Mouse (Mus musculus) liver, embryonic 11.5 days (tissue): ENCODE results near the gene Adal. TPM values are rescaled to one million over a fixed set of nuclear protein-coding genes. Genes with fewer than 3 reads are reported as not detected.

ENCODE experiments used
- ATAC-seq: fragments of 200-750 bp; cut with Nextera tagmentation; replicated peaks from 2 replicates; pipeline ENCODE4 v1.8.0; 2017; ENCODE audit warnings: moderate number of reproducible peaks, mild to moderate bottlenecking, moderate TSS enrichment, moderate library complexity; ENCODE audit not compliant: low FRiP score
- DNase-seq: peaks from one replicate; pipeline ENCODE4 v3.0.0-alpha.2; 2017; ENCODE audit warnings: low spot score
- H3K27ac ChIP-seq: fragments of 300-500 bp; sonication (generic); 2 replicates; pipeline ENCODE4 v1.5.1; 2014; ENCODE audit warnings: mild to moderate bottlenecking, low read depth, low read length, control low read depth
- H3K27me3 ChIP-seq: fragments of 300-500 bp; sonication (generic); replicated peaks from 2 replicates; pipeline ENCODE4 v1.6.1; 2014; ENCODE audit warnings: low read length, mixed read lengths; ENCODE audit not compliant: control insufficient read depth, insufficient read depth
- H3K36me3 ChIP-seq: fragments of 300-500 bp; sonication (generic); 2 replicates; pipeline ENCODE4 v1.6.1; 2014; ENCODE audit warnings: mild to moderate bottlenecking, low read length, moderate library complexity, mixed read lengths; ENCODE audit not compliant: control insufficient read depth, insufficient read depth
- H3K4me1 ChIP-seq: fragments of 300-500 bp; sonication (generic); replicated peaks from 2 replicates; pipeline ENCODE4 v1.6.1; 2014; ENCODE audit warnings: low read length, mixed read lengths; ENCODE audit not compliant: control insufficient read depth, insufficient read depth
- H3K4me2 ChIP-seq: fragments of 300-500 bp; sonication (generic); 2 replicates; pipeline ENCODE4 v1.6.1; 2014; ENCODE audit warnings: mild to moderate bottlenecking, control low read depth, moderate library complexity
- H3K4me3 ChIP-seq: fragments of 300-500 bp; sonication (generic); 2 replicates; pipeline ENCODE4 v1.5.1; 2014; ENCODE audit warnings: low read depth, low read length, control low read depth
- H3K9ac ChIP-seq: fragments of 300-500 bp; sonication (generic); 2 replicates; pipeline ENCODE4 v1.6.1; 2014; ENCODE audit warnings: low read depth, low read length, control low read depth
- H3K9me3 ChIP-seq: fragments of 300-500 bp; sonication (generic); 2 replicates; pipeline ENCODE4 v1.6.1; 2016; ENCODE audit warnings: low read length, inconsistent platforms, mixed read lengths; ENCODE audit not compliant: control insufficient read depth
- WGBS: fragments of 180-500 bp; shearing (Covaris S2); extraction: QIAGEN DNeasy Blood & Tissue Kit; methylation state at CpG from one replicate; pipeline ENCODE4 v1.1.7; 2014; 5-methylcytosine and 5-hydroxymethylcytosine counted together
- polyA plus RNA-seq: library from polyadenylated mRNA; unstranded; fragments of >200 nt; fragmentation: Nextera tagmentation; extraction: Ambion mirVana; gene quantifications from 2 replicates; pipeline ENCODE4 v1.2.1, GENCODE M21; 2014

The Adal gene
- polyA plus RNA-seq, 1 experiment from 2014 or later = 17.8 TPM

GRCm38 (mm10) chr2:121128865-121129620 lies 11.2 kb upstream of the Adal start:
- no peak overlapping the region for H3K9ac ChIP-seq
- no peaks in the 10 kb centered on the region for H3K9me3 ChIP-seq
- WGBS = 63% methylated on average over 9 of the region's 9 CpGs
- no peaks in the 10 kb centered on the region for H3K4me1 ChIP-seq
- no peak overlapping the region for H3K4me2 ChIP-seq
- H3K4me3 ChIP-seq = no peak overlapping the region
- H3K27ac ChIP-seq = no peak overlapping the region
- H3K27me3 ChIP-seq = no peaks in the 10 kb centered on the region
- no peaks in the 10 kb centered on the region for H3K36me3 ChIP-seq
- DNase-seq = no peak
- ATAC-seq = no peak

DNA sequence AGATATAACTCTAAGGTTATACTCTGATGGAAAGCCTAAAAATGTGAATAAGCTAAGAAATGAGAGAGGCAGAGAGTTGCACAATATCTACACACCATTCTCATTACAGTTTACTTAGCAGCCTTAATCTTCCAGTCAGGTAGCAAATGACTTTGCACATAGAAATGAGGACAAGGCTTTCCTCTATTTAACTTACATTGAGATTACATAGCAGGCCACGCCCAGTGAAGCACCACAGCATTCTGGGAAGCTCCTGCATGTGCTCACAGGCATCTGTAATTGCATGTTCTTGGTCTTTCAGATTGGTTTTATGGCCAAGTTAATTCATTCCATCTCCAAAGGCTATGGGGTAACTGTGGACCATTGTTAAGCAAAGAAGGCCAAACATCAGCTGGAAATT lies 7.4 kb upstream of the Adal start:
- Histone ChIP-seq H3K4me2 (no peak overlapping the region), H3K4me3 (no peak overlapping the region), H3K27ac (no peak overlapping the region), H3K27me3 (no peaks in the 10 kb centered on the region), H3K36me3 (no peaks in the 10 kb centered on the region), H3K9me3 (0 out of 2 replicates have a peak, but pooled peaks cover 2% of the 10 kb centered on the region), H3K9ac (no peak overlapping the region), H3K4me1 (no peaks in the 10 kb centered on the region)
- 63% methylated on average over 1 of the region's 1 CpGs for WGBS
- DNase-seq (no peak), ATAC-seq (no peak)

DNA sequence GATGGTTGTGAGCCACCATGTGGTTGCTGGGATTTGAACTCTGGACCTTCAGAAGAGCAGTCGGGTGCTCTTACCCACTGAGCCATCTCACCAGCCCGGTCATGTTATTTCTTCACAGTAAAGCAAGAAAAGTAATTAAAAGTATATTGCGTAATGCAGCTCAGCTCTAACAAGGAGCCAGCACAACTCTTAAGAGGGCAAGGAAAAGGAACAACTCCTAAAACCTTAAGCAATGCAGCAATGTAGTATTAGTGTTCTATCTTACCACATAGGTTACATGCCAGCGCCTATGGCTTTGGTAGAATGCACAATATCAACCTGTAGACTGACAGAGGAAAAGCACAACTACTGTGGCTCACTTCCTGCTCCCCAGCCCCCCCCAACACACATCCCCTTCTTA lies 2.9 kb upstream of the Adal start:
- H3K4me2 ChIP-seq = no peak overlapping the region
- no peak overlapping the region for H3K9ac ChIP-seq
- H3K4me1 ChIP-seq = peaks cover 20% of the 10 kb centered on the region
- ATAC-seq (no peak), DNase-seq (no peak)
- H3K9me3 ChIP-seq = 0 out of 2 replicates have a peak, but pooled peaks cover 2% of the 10 kb centered on the region
- WGBS = 93% methylated on average over 4 of the region's 4 CpGs
- no peak overlapping the region for H3K4me3 ChIP-seq
- no peak overlapping the region for H3K27ac ChIP-seq
- H3K27me3 ChIP-seq = no peaks in the 10 kb centered on the region
- peaks cover 14% of the 10 kb centered on the region for H3K36me3 ChIP-seq

GRCm38 (mm10) chr2:121139266-121140017 lies 786 bp upstream of the Adal start:
- no peak; the same call in 1 of the 2 replicates for ATAC-seq

GRCm38 (mm10) chr2:121141216-121142035 lies 1.2 kb downstream of the Adal start:
- WGBS = 74% methylated on average over 16 of the region's 16 CpGs
- Histone ChIP-seq H3K36me3 (peaks cover 14% of the 10 kb centered on the region), H3K27me3 (no peaks in the 10 kb centered on the region), H3K4me3 (peak overlapping the region; percentile 78), H3K27ac (peak overlapping the region; percentile 82), H3K4me1 (peaks cover 20% of the 10 kb centered on the region), H3K4me2 (peak overlapping the region; percentile 90), H3K9ac (peak overlapping the region; percentile 92), H3K9me3 (no peaks in the 10 kb centered on the region)
- DNase-seq (no peak), ATAC-seq (no peak)

More at GRCm38 (mm10) chr2:121139266-121140017, 786 bp upstream of the Adal start:
- peaks cover 14% of the 10 kb centered on the region for H3K36me3 ChIP-seq
- no peaks in the 10 kb centered on the region for H3K27me3 ChIP-seq
- 52% methylated on average over 29 of the region's 29 CpGs for WGBS
- peak overlapping the region; percentile 92 for H3K9ac ChIP-seq
- H3K27ac ChIP-seq = peak overlapping the region; percentile 82
- H3K4me3 ChIP-seq = peak overlapping the region; percentile 78
- H3K9me3 ChIP-seq = 0 out of 2 replicates have a peak, but pooled peaks cover 2% of the 10 kb centered on the region
- peaks cover 20% of the 10 kb centered on the region for H3K4me1 ChIP-seq
- peak overlapping the region; percentile 90 for H3K4me2 ChIP-seq
- peak; percentile 34 for DNase-seq

DNA sequence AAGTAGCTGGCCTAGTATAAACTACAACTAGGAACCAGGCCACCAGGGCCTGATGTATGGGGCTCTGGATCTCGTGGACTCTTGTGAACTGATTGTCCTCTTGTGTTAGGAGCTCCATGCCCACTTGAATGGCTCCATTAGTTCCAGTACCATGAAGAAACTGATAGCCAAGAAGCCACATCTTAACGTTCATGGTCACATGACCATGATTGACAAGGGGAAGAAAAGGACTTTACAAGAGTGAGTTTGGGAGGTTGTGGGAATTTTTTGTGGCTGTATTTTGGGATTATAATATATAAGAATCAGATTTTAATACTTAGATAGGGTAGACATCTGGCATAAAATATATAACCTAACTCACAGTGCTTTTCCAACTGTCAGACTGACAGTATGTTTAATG lies 2.2 kb downstream of the Adal start:
- no peak for DNase-seq
- H3K4me3 ChIP-seq = no peak overlapping the region
- no peak overlapping the region for H3K9ac ChIP-seq
- no peaks in the 10 kb centered on the region for H3K9me3 ChIP-seq
- H3K36me3 ChIP-seq = peaks cover 14% of the 10 kb centered on the region
- H3K4me1 ChIP-seq = peaks cover 20% of the 10 kb centered on the region
- no peak for ATAC-seq
- 50% methylated on average over 2 of the region's 2 CpGs for WGBS
- H3K27me3 ChIP-seq = no peaks in the 10 kb centered on the region
- no peak overlapping the region for H3K4me2 ChIP-seq
- no peak overlapping the region for H3K27ac ChIP-seq

- WGBS = 69% methylated on average over 5 of the region's 5 CpGs
- Histone ChIP-seq H3K36me3 (peaks cover 6% of the 10 kb centered on the region; the same call in 1 of the 2 replicates), H3K9me3 (no peaks in the 10 kb centered on the region), H3K27ac (no peak overlapping the region), H3K4me3 (no peak overlapping the region), H3K9ac (no peak overlapping the region), H3K4me2 (no peak overlapping the region), H3K4me1 (no peaks in the 10 kb centered on the region), H3K27me3 (no peaks in the 10 kb centered on the region)
- ATAC-seq (no peak), DNase-seq (no peak)
These were observed 9.5 kb downstream of the Adal start for GRCm38 (mm10) chr2:121149679-121150078.

- no peak overlapping the region for H3K27ac ChIP-seq
- DNase-seq (no peak), ATAC-seq (no peak)
- H3K4me1 ChIP-seq = no peaks in the 10 kb centered on the region
- WGBS = 74% methylated on average over 3 of the region's 3 CpGs
- no peaks in the 10 kb centered on the region for H3K9me3 ChIP-seq
- peaks cover 6% of the 10 kb centered on the region; the same call in 1 of the 2 replicates for H3K36me3 ChIP-seq
- H3K4me2 ChIP-seq = no peak overlapping the region
- no peaks in the 10 kb centered on the region for H3K27me3 ChIP-seq
- no peak overlapping the region for H3K4me3 ChIP-seq
- H3K9ac ChIP-seq = no peak overlapping the region
These were observed 12.9 kb downstream of the Adal start for GRCm38 (mm10) chr2:121153100-121153499.
